Mouse (Mus musculus) hindbrain, embryonic 10.5 days (tissue): ENCODE data around the gene Snrpa. TPM values are rescaled to one million over a fixed set of nuclear protein-coding genes. Genes with fewer than 3 reads are reported as not detected.

Experiments used
- DNase-seq: peaks from one replicate; pipeline ENCODE4 v3.0.0-alpha.2; 2017; ENCODE audit warnings: low spot score
- H3K27ac ChIP-seq: fragments of 300-500 bp; sonication (generic); 2 replicates; pipeline ENCODE4 v1.5.1; 2016; ENCODE audit warnings: mild to moderate bottlenecking, moderate library complexity
- H3K27me3 ChIP-seq: fragments of 300-500 bp; sonication (generic); 2 replicates; pipeline ENCODE4 v1.6.1; 2016; ENCODE audit warnings: mild to moderate bottlenecking; ENCODE audit not compliant: poor library complexity, insufficient read depth, severe bottlenecking
- H3K36me3 ChIP-seq: fragments of 300-500 bp; sonication (generic); 2 replicates; pipeline ENCODE4 v1.6.1; 2016; ENCODE audit warnings: mild to moderate bottlenecking, moderate library complexity
- H3K4me1 ChIP-seq: fragments of 300-500 bp; sonication (generic); replicated peaks from 2 replicates; pipeline ENCODE4 v1.6.1; 2016; ENCODE audit warnings: mild to moderate bottlenecking
- H3K4me3 ChIP-seq: fragments of 300-500 bp; sonication (generic); 2 replicates; pipeline ENCODE4 v1.5.1; 2016; ENCODE audit warnings: mild to moderate bottlenecking, moderate library complexity
- H3K9me3 ChIP-seq: fragments of 300-500 bp; sonication (generic); 2 replicates; pipeline ENCODE4 v1.6.1; 2016; ENCODE audit warnings: mild to moderate bottlenecking, moderate library complexity
- WGBS: fragments of 180-500 bp; shearing (Covaris S2); methylation state at CpG from one replicate; pipeline ENCODE4 v1.1.7; 2016; 5-methylcytosine and 5-hydroxymethylcytosine counted together
- microRNA counts: library from miRNA; unstranded; fragments of <30 nt; microRNA quantifications from one replicate; lab custom pipeline; 2017
- polyA plus RNA-seq: library from polyadenylated mRNA; unstranded; fragments of >200 nt; fragmentation: Nextera tagmentation; extraction: Ambion mirVana; gene quantifications from 2 replicates; pipeline ENCODE4 v1.2.1, GENCODE M21; 2016

Snrpa gene
- polyA plus RNA-seq, 1 experiment from 2014 or later: 393 TPM

GRCm38 (mm10) chr7:27161744-27162143 is 34.3 kb downstream of the Snrpa start:
- no peaks in the 10 kb centered on the region for H3K27me3 ChIP-seq
- no peak overlapping the region for H3K27ac ChIP-seq
- no peak for DNase-seq
- no peaks in the 10 kb centered on the region for H3K9me3 ChIP-seq
- H3K4me1 ChIP-seq: peaks cover 60% of the 10 kb centered on the region
- H3K36me3 ChIP-seq: peaks cover 80% of the 10 kb centered on the region
- H3K4me3 ChIP-seq: 0 out of 2 replicates have a peak overlapping the region, but pooled peaks have one; percentile 6
- WGBS: 86% methylated on average over 4 of the region's 4 CpGs

GRCm38 (mm10) chr7:27160921-27161320 is 35.1 kb downstream of the Snrpa start:
- Histone ChIP-seq H3K4me1 (peaks cover 60% of the 10 kb centered on the region), H3K36me3 (peaks cover 81% of the 10 kb centered on the region), H3K27ac (no peak overlapping the region), H3K27me3 (no peaks in the 10 kb centered on the region), H3K9me3 (no peaks in the 10 kb centered on the region), H3K4me3 (no peak overlapping the region)
- WGBS: 83% methylated on average over 3 of the region's 3 CpGs
- DNase-seq: no peak

DNA sequence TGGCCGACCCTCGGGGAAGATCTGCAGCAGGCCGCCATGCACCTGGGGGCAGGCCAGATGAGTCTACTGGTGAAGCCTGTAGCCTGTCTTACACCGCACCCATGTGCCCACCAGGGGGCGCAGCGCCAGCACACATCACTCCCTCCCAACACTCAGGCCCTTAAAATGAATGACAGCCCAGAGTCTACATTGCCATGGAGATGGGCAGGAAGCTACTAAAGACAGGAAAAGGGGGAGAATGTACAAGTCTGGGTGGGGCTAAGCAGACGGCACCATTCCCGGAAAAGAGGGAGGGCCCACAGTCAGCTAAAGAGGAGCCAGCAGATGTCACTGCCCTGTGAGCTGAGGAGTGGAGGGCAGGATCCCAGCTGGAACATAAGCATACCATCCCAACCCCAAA is 36.2 kb downstream of the Snrpa start:
- Histone ChIP-seq H3K27me3 (no peaks in the 10 kb centered on the region), H3K36me3 (peaks cover 75% of the 10 kb centered on the region), H3K4me1 (peaks cover 50% of the 10 kb centered on the region), H3K4me3 (no peak overlapping the region), H3K9me3 (no peaks in the 10 kb centered on the region), H3K27ac (0 out of 2 replicates have a peak overlapping the region, but pooled peaks have one; percentile 0)
- WGBS: 19% methylated on average over 8 of the region's 8 CpGs
- DNase-seq: peak; percentile 85

- 95% methylated on average over 6 of the region's 6 CpGs for WGBS
- H3K36me3 ChIP-seq: peaks cover 69% of the 10 kb centered on the region
Measured at GRCm38 (mm10) chr7:27159256-27159655, 36.8 kb downstream of the Snrpa start.

DNA sequence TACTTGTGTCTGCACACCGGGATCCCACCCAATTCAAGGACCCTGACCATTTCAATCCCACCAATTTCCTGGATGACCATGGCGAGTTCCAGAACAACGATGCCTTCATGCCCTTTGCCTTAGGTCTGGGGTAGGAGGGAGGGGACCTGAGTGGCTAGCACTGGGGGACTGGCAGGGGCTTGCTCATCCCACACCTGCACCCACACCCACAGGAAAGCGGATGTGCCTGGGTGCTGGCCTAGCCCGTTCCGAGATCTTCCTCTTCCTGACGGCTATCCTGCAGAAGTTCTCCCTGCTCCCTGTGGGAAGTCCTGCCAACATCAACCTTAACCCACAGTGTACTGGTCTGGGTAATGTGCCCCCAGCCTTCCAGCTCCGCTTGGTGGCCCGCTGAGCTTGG is 37.9 kb downstream of the Snrpa start:
- no peaks in the 10 kb centered on the region for H3K27me3 ChIP-seq
- H3K4me1 ChIP-seq: peaks cover 33% of the 10 kb centered on the region
- H3K9me3 ChIP-seq: no peaks in the 10 kb centered on the region
- DNase-seq: no peak
- H3K27ac ChIP-seq: no peak overlapping the region
- no peak overlapping the region for H3K4me3 ChIP-seq
- 95% methylated on average over 9 of the region's 9 CpGs for WGBS
- peaks cover 58% of the 10 kb centered on the region for H3K36me3 ChIP-seq

More at GRCm38 (mm10) chr7:27159256-27159655, 36.8 kb downstream of the Snrpa start:
- no peaks in the 10 kb centered on the region for H3K9me3 ChIP-seq
- no peaks in the 10 kb centered on the region for H3K27me3 ChIP-seq
- H3K27ac ChIP-seq: no peak overlapping the region
- H3K4me3 ChIP-seq: no peak overlapping the region
- DNase-seq: no peak
- peaks cover 43% of the 10 kb centered on the region for H3K4me1 ChIP-seq

DNA sequence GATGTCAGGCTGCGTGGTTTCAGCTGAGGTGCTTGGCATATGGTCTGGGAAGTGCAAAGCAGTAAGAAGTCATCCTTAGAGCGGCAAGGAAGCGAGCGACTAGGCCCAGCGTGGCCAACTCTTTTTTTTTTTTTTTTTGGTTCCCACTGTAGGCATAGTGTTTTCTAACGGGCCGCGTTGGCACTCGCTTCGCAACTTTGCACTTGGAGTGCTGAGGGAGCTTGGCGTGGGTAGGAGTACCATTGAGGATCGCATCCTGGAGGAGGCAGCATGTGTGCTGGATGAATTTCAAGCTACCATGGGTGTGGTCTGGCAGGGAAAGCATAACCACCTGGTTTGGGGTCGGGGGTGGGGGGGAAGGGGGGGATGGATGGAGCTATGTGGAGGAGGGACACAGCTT is 40.1 kb downstream of the Snrpa start:
- Histone ChIP-seq H3K9me3 (no peaks in the 10 kb centered on the region), H3K4me3 (no peak overlapping the region), H3K4me1 (peaks cover 11% of the 10 kb centered on the region), H3K36me3 (peaks cover 36% of the 10 kb centered on the region), H3K27ac (no peak overlapping the region), H3K27me3 (no peaks in the 10 kb centered on the region)
- DNase-seq: no peak
- 83% methylated on average over 13 of the region's 13 CpGs for WGBS

DNA sequence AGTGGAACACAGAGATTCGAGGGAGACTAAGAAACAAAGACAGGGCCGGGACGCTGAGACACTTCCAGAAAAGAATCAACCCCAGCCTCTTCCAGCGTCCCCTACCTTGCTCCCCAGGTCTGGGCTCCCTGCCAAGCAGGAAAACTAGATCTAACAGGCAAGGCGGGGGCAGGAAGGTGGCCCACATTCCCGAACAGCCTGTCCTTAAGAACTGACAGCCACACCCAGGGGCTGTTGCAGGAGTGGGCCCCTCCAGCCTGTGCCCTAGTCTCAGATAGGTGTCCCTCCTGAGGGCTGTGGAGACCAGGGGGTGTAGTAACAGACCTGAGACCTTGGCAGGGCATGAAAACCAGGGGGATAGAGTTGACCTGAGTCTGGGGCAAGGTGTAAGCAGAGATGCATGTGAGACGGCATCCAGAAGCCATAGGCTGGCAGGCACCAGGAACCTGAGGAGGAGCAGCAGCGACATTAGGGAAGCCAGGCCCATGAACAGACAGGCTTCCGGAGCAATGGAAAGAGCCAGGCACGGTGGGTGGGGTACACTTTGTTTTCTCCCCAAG is 42.8 kb downstream of the Snrpa start, which contains the start of gene Cyp2t4:
TSS of gene Cyp2t4 (plus strand) at position 510 of the 560 bp plus-strand sequence.
- no peak for DNase-seq
- H3K4me1 ChIP-seq: no peaks in the 10 kb centered on the region
- 79% methylated on average over 10 of the region's 10 CpGs for WGBS
- H3K36me3 ChIP-seq: peaks cover 15% of the 10 kb centered on the region
- H3K27ac ChIP-seq: no peak within 1 kb of the TSS
- H3K9me3 ChIP-seq: no peaks in the 10 kb centered on the region
- no peak within 1 kb of the TSS for H3K4me3 ChIP-seq
- H3K27me3 ChIP-seq: no peaks in the 10 kb centered on the region

MicroRNAs encoded within 50 kb of the gene (microRNA counts, 519-probe panel; counts per million panel counts)
- 1,255 counts per million, percentile 77 among the panel's probes with 10 or more counts for microRNA mmu-miR-1191 (lab: Ali Mortazavi, UCI)

Other genes starting within 250 kb of the Snrpa start
- gene Cyp2a12, start 167.2 kb downstream of the Snrpa start, polyA plus RNA-seq: not detected in 2 replicates
- not detected in 2 replicates for gene Cyp2f2, start 76.4 kb downstream of the Snrpa start, polyA plus RNA-seq
- gene Cyp2t4, start 42.6 kb downstream of the Snrpa start, polyA plus RNA-seq: 0.10 TPM in 1 of 2 replicates, not detected in the other
- gene Egln2, start 29.5 kb downstream of the Snrpa start, polyA plus RNA-seq: 81.2 and 97.4 TPM in 2 replicates
- 66.0 and 92.2 TPM in 2 replicates for gene Rab4b, start 17.4 kb downstream of the Snrpa start, polyA plus RNA-seq
- gene Gm21983, start 15.2 kb downstream of the Snrpa start, polyA plus RNA-seq: 0.20 TPM in 1 of 2 replicates, not detected in the other
- gene Mia, start 15.1 kb downstream of the Snrpa start, polyA plus RNA-seq: 1.2 and 2.2 TPM in 2 replicates
- gene BC024978, start 490 bp downstream of the Snrpa start, polyA plus RNA-seq: 3.6 and 4.3 TPM in 2 replicates
- 5.6 and 6.8 TPM in 2 replicates for gene Itpkc, start 32.4 kb upstream of the Snrpa start, polyA plus RNA-seq
- 22.4 and 27.2 TPM in 2 replicates for gene Coq8b, start 36.8 kb upstream of the Snrpa start, polyA plus RNA-seq
- 28.9 and 53.1 TPM in 2 replicates for gene Numbl, start 62.2 kb upstream of the Snrpa start, polyA plus RNA-seq
- gene Ltbp4, start 141.4 kb upstream of the Snrpa start, polyA plus RNA-seq: 5.8 and 7.5 TPM in 2 replicates
- 76.3 and 87.4 TPM in 2 replicates for gene Shkbp1, start 159.7 kb upstream of the Snrpa start, polyA plus RNA-seq
- 0.50 TPM in 1 of 2 replicates, not detected in the other for gene Gm20479, start 161.1 kb upstream of the Snrpa start, polyA plus RNA-seq